Mouse (Mus musculus): Measurements from ENCODE around the gene Ubxn1. TPM values are rescaled to one million over a fixed set of nuclear protein-coding genes. Genes with fewer than 3 reads are reported as not detected.
A peak's percentile ranks its signal among the peaks of the same experiment; 100 is the strongest.

Gene Ubxn1
- total RNA-seq, 2 experiments from 2014 or later: 177 to 218 TPM

- peak; percentile 97 for DNase-seq
Observed at GRCm38 (mm10) chr19:8897865-8898495, 26.7 kb downstream of the Ubxn1 start, which contains the start of gene Ganab. Gene Ganab (plus strand): TSS chr19:8898071.

- no peak for DNase-seq
Observed at GRCm38 (mm10) chr19:8898576-8898975, 27.3 kb downstream of the Ubxn1 start.

GRCm38 (mm10) chr19:8899079-8899478 is 27.8 kb downstream of the Ubxn1 start:
- DNase-seq: peak in 1 of 2 experiments; percentile 34

DNA sequence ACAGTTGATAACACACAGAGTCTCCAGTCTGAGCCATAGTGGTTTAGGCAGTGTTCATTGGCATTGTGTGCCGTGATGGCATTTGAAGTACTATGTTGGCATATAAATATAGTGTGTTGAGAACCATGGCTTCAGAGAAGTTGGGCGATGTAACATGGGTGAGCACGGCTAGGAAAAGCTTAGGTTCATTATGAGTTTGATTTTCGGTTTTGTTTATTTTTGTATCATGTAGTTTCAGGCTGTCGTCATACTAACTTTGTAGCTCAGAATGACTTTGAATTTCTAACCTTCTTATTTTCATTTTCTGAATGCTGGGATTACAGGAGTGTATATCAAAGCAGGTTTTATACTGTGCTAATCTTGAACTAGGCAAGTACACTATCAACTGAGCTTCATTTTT is 32.1 kb downstream of the Ubxn1 start:
- no peak for DNase-seq

DNA sequence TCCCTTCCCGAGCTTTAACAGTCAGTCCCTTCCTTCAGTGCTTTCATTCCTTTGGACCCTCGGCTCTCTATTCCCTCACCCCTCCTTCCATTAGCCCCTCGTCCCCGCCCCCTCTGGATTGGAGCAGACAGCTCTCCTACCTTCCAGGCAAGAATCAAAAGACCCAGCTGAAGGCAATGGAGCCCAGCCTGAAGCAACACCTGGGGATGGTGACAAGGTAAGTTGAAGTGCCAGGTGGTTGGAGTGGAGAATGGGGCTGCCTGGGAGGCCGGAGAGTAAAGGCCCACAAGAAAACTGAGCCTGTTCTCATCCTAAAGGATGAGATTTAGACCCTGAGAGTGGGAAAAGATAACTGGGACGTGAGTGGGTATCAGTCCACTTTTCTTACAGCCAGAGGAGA is 37.2 kb downstream of the Ubxn1 start:
- no peak for DNase-seq

DNA sequence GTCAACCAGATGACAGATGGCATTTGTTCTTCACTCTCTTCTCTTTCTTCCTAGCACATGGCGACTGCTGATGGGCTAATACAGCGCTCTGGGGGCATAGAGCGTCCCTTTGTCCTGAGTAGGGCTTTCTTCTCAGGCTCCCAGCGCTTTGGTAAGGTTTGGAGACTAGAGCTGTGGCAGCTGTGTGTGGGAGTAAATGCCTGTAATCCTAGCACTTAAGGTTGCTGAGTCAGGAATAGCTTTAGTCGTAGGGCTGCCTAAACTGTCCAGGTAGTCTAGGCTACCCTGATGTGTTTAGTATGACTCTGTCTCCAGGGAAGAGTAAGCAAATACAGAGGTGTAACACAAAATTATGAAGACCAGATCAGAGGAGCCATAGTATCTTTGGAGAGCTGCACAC is 40.5 kb downstream of the Ubxn1 start:
- DNase-seq: no peak

DNA sequence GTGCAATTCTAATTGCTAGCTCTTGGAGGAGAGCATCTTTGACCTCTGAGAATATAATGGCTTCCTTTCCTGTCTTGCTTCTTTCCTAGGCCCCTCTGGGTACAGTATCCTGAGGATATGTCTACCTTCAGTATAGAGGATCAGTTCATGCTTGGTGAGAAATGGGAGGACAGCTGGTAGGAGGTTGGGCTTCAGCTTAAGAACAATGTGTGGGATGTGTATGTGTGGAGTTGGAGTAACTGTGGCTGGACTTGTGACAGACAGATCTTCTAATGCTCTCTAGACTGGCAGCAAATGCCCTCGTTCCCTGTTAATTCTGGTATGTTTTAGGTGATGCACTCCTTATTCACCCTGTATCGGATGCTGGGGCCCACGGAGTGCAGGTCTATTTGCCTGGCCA is 42.9 kb downstream of the Ubxn1 start:
- DNase-seq: no peak

DNA sequence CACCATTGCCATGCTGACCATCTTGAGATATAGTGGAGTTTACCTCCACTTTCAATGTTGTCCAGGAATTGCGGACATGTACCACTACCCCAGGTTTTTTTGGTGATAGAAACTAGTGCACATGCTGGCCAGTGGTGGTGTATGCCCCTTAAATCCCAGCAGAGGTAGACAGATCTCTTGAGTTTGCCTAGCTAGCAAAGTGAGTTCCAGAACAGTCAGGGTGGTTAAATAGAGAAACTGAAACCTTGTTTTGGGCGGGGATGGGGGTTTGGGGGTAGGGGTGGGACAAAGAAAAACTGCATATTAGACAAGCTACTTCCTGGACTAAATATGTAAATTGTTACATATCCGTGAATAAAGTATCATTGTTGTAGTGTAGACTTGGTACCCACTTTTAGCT is 47.7 kb downstream of the Ubxn1 start:
- DNase-seq: no peak

GRCm38 (mm10) chr19:8919684-8920072 is 48.4 kb downstream of the Ubxn1 start:
- no peak for DNase-seq

DNA sequence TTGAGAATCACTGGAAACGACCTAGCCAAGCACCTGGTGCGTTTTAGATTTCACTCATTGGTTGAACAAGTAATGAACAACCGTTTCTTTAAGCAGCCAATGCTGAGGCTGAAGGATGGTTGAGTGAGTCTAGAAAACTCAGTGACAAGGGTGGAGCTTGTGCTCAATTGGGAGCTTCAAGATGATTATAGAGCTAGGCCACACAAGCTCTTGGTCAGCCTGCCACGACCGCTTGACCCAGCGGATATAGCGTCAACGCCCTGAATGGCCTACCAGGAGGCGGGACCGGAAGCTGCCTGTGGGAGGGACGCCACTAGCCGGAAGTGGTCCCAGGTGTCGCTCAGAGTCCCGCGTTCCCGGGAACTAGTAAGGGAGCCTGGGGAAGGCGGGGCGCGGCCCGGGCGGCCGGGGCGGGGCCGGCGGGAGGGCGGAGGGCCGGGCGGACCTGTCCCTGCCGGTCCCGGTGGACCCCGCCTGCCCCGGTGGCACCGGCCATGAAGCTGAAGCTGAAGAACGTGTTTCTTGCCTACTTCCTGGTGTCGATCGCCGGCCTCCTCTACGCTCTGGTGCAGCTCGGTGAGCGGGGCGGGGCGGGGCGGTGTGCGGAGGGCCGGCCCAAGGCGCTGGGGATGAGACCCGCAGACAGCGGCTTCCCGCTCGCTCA is 48.9 kb downstream of the Ubxn1 start, which contains the start of gene B3gat3:
B3gat3 (plus strand) TSS at position 302 of the 664 bp plus-strand sequence.
- peak; percentile 98 for DNase-seq

- DNase-seq: peak in 1 of 2 experiments; percentile 40
Observed at GRCm38 (mm10) chr19:8920836-8921291, 49.6 kb downstream of the Ubxn1 start.

DNA sequence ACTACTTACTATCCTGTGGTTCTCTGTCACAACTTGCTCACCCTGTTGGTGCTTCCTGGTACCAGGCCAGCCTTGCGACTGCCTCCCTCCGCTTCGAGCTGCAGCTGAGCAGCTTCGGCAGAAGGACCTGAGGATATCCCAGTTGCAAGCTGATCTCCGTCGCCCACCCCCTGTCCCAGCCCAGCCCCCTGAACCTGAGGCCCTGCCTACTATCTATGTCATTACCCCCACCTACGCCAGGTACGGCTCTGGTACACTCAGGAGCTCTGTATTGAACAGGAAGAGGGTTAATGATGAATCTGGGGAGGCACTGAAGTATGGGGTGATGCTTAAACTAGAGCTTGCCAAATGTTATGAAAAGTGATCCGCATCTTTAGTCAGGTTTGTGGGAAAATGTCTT is 50.4 kb downstream of the Ubxn1 start:
- DNase-seq: no peak

Small RNA genes within 50 kb of the gene (microRNA-seq; reads per million reads assigned to microRNA genes)
- not detected for gene Mir5136

Other genes starting within 250 kb of the Ubxn1 start
- gene Chrm1, start 207.7 kb upstream of the Ubxn1 start, total RNA-seq (2021): 1 to 10 TPM; 1.3 TPM
- 100 to 1,000 TPM; 354 to 445 TPM for gene Slc3a2, start 148.1 kb upstream of the Ubxn1 start, total RNA-seq (2021)
- 10 to 100 TPM; 52.3 to 71.2 TPM for gene Wdr74, start 135.7 kb upstream of the Ubxn1 start, total RNA-seq (2021)
- gene 1700092M07Rik, start 130.8 kb upstream of the Ubxn1 start, total RNA-seq (2021): 1 to 10 TPM in 1 of 2 experiments, under 1 TPM in 1; 0.82 to 1.0 TPM
- 10 to 100 TPM; 83.6 to 92.9 TPM for gene Stx5a, start 130.1 kb upstream of the Ubxn1 start, total RNA-seq (2021)
- 100 to 1,000 TPM in 1 of 2 experiments, 10 to 100 TPM in 1; 94.7 to 144 TPM for gene Nxf1, start 114.4 kb upstream of the Ubxn1 start, total RNA-seq (2021)
- gene Tmem223, start 100.5 kb upstream of the Ubxn1 start, total RNA-seq (2021): 100 to 1,000 TPM; 113 to 127 TPM
- gene Tmem179b, start 97.0 kb upstream of the Ubxn1 start, total RNA-seq (2021): 10 to 100 TPM; 44.8 to 69.2 TPM
- gene Taf6l, start 85.1 kb upstream of the Ubxn1 start, total RNA-seq (2021): 10 to 100 TPM; 11.2 to 16.7 TPM
- 10 to 100 TPM; 90.5 to 98.5 TPM for gene Polr2g, start 72.9 kb upstream of the Ubxn1 start, total RNA-seq (2021)
- 1 to 10 TPM; 2.0 to 2.9 TPM for gene Zbtb3, start 68.9 kb upstream of the Ubxn1 start, total RNA-seq (2021)
- 10 to 100 TPM; 31.7 to 32.2 TPM for gene Ttc9c, start 52.2 kb upstream of the Ubxn1 start, total RNA-seq (2021)
- 10 to 100 TPM; 61.8 to 67.6 TPM for gene Hnrnpul2, start 51.5 kb upstream of the Ubxn1 start, total RNA-seq (2021)
- 1 to 10 TPM in 1 of 2 experiments, not detected in 1; 1.7 TPM for gene AC129217.1, start 41.7 kb upstream of the Ubxn1 start, total RNA-seq (2021)
- gene Bscl2, start 34.0 kb upstream of the Ubxn1 start, total RNA-seq (2021): 100 to 1,000 TPM; 132 to 176 TPM
- gene Gng3, start 32.3 kb upstream of the Ubxn1 start, total RNA-seq (2021): 1 to 10 TPM; 5.2 to 5.4 TPM
- 1 to 10 TPM; 4.2 to 4.5 TPM for gene Lrrn4cl, start 20.7 kb upstream of the Ubxn1 start, total RNA-seq (2021)
- gene Uqcc3, start 9.4 kb downstream of the Ubxn1 start, total RNA-seq (2021): 10 to 100 TPM; 49.9 to 79.8 TPM
- 10 to 100 TPM in 1 of 2 experiments, 1 to 10 TPM in 1; 5.3 to 17.6 TPM for gene Lbhd1, start 12.2 kb downstream of the Ubxn1 start, total RNA-seq (2021)
- not detected for gene Gm49403, start 12.4 kb downstream of the Ubxn1 start, total RNA-seq (2021)
- 10 to 100 TPM; 49.6 to 50.3 TPM for gene 1810009A15Rik, start 17.4 kb downstream of the Ubxn1 start, total RNA-seq (2021)
- gene Gm49416, start 17.4 kb downstream of the Ubxn1 start, total RNA-seq (2021): 1 to 10 TPM; 1.0 to 4.2 TPM
- 10 to 100 TPM; 23.7 to 25.8 TPM for gene Ints5, start 21.5 kb downstream of the Ubxn1 start, total RNA-seq (2021)
- gene Ganab, start 26.6 kb downstream of the Ubxn1 start, total RNA-seq (2021): 100 to 1,000 TPM; 190 to 201 TPM
- 10 to 100 TPM; 56.3 to 66.1 TPM for gene B3gat3, start 48.9 kb downstream of the Ubxn1 start, total RNA-seq (2021)
- gene Rom1, start 57.9 kb downstream of the Ubxn1 start, total RNA-seq (2021): 10 to 100 TPM; 38.7 to 61.5 TPM
- 10 to 100 TPM; 46.9 to 59.1 TPM for gene Eml3, start 58.1 kb downstream of the Ubxn1 start, total RNA-seq (2021)
- gene Mta2, start 70.4 kb downstream of the Ubxn1 start, total RNA-seq (2021): 10 to 100 TPM; 88.0 to 88.6 TPM
- gene Tut1, start 82.4 kb downstream of the Ubxn1 start, total RNA-seq (2021): 10 to 100 TPM; 20.7 to 24.4 TPM
- 100 to 1,000 TPM; 331 to 363 TPM for gene Eef1g, start 95.5 kb downstream of the Ubxn1 start, total RNA-seq (2021)
- 100 to 1,000 TPM; 114 to 197 TPM for gene Ahnak, start 117.8 kb downstream of the Ubxn1 start, total RNA-seq (2021)
- not detected for gene Scgb1a1, start 216.5 kb downstream of the Ubxn1 start, total RNA-seq (2021)

All from adrenal gland, postnatal 36 days (tissue).